Mouse (Mus musculus): ENCODE data around the gene Jph4. TPM values are rescaled to one million over a fixed set of nuclear protein-coding genes. Genes with fewer than 3 reads are reported as not detected.

The Jph4 gene
- total and polyA plus RNA-seq, 2 experiments = not detected

GRCm38 (mm10) chr14:55081105-55081504 is 35.6 kb downstream of the Jph4 start:
- WGBS = 65% methylated on average over 5 of the region's 5 CpGs

GRCm38 (mm10) chr14:55079214-55079970 is 37.3 kb downstream of the Jph4 start:
- H3K27me3 ChIP-seq (ENCODE audit: control insufficient read depth, insufficient read depth, low read length) = no peaks in the 10 kb centered on the region
- peaks cover 15% of the 10 kb centered on the region for H3K4me1 ChIP-seq (ENCODE audit: control insufficient read depth, insufficient read depth, low read length)
- TF ChIP-seq CTCF (IDR thresholded peaks at IDR 0.05; ENCODE audit: low read depth, low read length) (peak; percentile 90), POLR2A (IDR thresholded peaks at IDR 0.05; ENCODE audit: extremely low read depth, insufficient read depth, low read length) (no peak)
- H3K27ac ChIP-seq (replicated peaks; ENCODE audit: insufficient read depth, low read depth, low read length) = peak overlapping the region; percentile 27
- H3K36me3 ChIP-seq (ENCODE audit: control insufficient read depth, insufficient read depth, low read length) = no peaks in the 10 kb centered on the region
- DNase-seq (ENCODE audit: extremely low read depth, low read depth, low spot score) = peak; percentile 93
- H3K9ac ChIP-seq (ENCODE audit: low read depth, low read length) = no peak overlapping the region
- H3K4me3 ChIP-seq (ENCODE audit: insufficient read depth, low read depth, low read length) = no peak overlapping the region
- no peaks in the 10 kb centered on the region for H3K79me2 ChIP-seq (ENCODE audit: control insufficient read depth, insufficient read depth, low read length)
- 8% methylated on average over 8 of the region's 8 CpGs for WGBS

More at GRCm38 (mm10) chr14:55081105-55081504, 35.6 kb downstream of the Jph4 start:
- no peaks in the 10 kb centered on the region for H3K36me3 ChIP-seq (ENCODE audit: control insufficient read depth, insufficient read depth, low read length)
- no peak overlapping the region for H3K27ac ChIP-seq (replicated peaks; ENCODE audit: insufficient read depth, low read depth, low read length)
- no peak overlapping the region for H3K4me3 ChIP-seq (ENCODE audit: insufficient read depth, low read depth, low read length)
- H3K9ac ChIP-seq (ENCODE audit: low read depth, low read length) = no peak overlapping the region
- no peak for DNase-seq (ENCODE audit: extremely low read depth, low read depth, low spot score)
- no peak for TF ChIP-seq CTCF (IDR thresholded peaks at IDR 0.05; ENCODE audit: low read depth, low read length)
- no peaks in the 10 kb centered on the region for H3K79me2 ChIP-seq (ENCODE audit: control insufficient read depth, insufficient read depth, low read length)
- H3K27me3 ChIP-seq (ENCODE audit: control insufficient read depth, insufficient read depth, low read length) = no peaks in the 10 kb centered on the region
- peaks cover 21% of the 10 kb centered on the region for H3K4me1 ChIP-seq (ENCODE audit: control insufficient read depth, insufficient read depth, low read length)

- Histone ChIP-seq H3K9ac (ENCODE audit: low read depth, low read length) (peak overlapping the region; percentile 23; the same call in 1 of the 2 replicates), H3K36me3 (ENCODE audit: control insufficient read depth, insufficient read depth, low read length) (no peaks in the 10 kb centered on the region), H3K79me2 (ENCODE audit: control insufficient read depth, insufficient read depth, low read length) (no peaks in the 10 kb centered on the region), H3K27ac (replicated peaks; ENCODE audit: insufficient read depth, low read depth, low read length) (no peak overlapping the region), H3K4me1 (ENCODE audit: control insufficient read depth, insufficient read depth, low read length) (peaks cover 15% of the 10 kb centered on the region), H3K27me3 (ENCODE audit: control insufficient read depth, insufficient read depth, low read length) (no peaks in the 10 kb centered on the region), H3K4me3 (ENCODE audit: insufficient read depth, low read depth, low read length) (no peak overlapping the region)
- 73% methylated on average over 23 of the region's 23 CpGs for WGBS
- TF ChIP-seq CTCF (IDR thresholded peaks at IDR 0.05; ENCODE audit: low read depth, low read length) (no peak), POLR2A (IDR thresholded peaks at IDR 0.05; ENCODE audit: extremely low read depth, insufficient read depth, low read length) (no peak)
- DNase-seq (ENCODE audit: extremely low read depth, low read depth, low spot score) = no peak
Observed at GRCm38 (mm10) chr14:55078366-55078989, 38.3 kb downstream of the Jph4 start.

- Histone ChIP-seq H3K36me3 (ENCODE audit: control insufficient read depth, insufficient read depth, low read length) (no peaks in the 10 kb centered on the region), H3K27ac (replicated peaks; ENCODE audit: insufficient read depth, low read depth, low read length) (no peak overlapping the region), H3K4me3 (ENCODE audit: insufficient read depth, low read depth, low read length) (no peak overlapping the region), H3K27me3 (ENCODE audit: control insufficient read depth, insufficient read depth, low read length) (no peaks in the 10 kb centered on the region), H3K4me1 (ENCODE audit: control insufficient read depth, insufficient read depth, low read length) (peaks cover 9% of the 10 kb centered on the region), H3K79me2 (ENCODE audit: control insufficient read depth, insufficient read depth, low read length) (no peaks in the 10 kb centered on the region), H3K9ac (ENCODE audit: low read depth, low read length) (no peak overlapping the region)
- no peak for TF ChIP-seq CTCF (IDR thresholded peaks at IDR 0.05; ENCODE audit: low read depth, low read length)
- TF ChIP-seq POLR2A (IDR thresholded peaks at IDR 0.05; ENCODE audit: extremely low read depth, insufficient read depth, low read length) = no peak
- 84% methylated on average over 15 of the region's 15 CpGs for WGBS
- DNase-seq (ENCODE audit: extremely low read depth, low read depth, low spot score) = no peak
Observed at GRCm38 (mm10) chr14:55077481-55078365, 39.0 kb downstream of the Jph4 start.

- H3K9ac ChIP-seq (ENCODE audit: low read depth, low read length) = no peak overlapping the region
- no peak overlapping the region for H3K27ac ChIP-seq (replicated peaks; ENCODE audit: insufficient read depth, low read depth, low read length)
- 93% methylated on average over 3 of the region's 3 CpGs for WGBS
- H3K79me2 ChIP-seq (ENCODE audit: control insufficient read depth, insufficient read depth, low read length) = no peaks in the 10 kb centered on the region
- TF ChIP-seq POLR2A (IDR thresholded peaks at IDR 0.05; ENCODE audit: extremely low read depth, insufficient read depth, low read length) (no peak), CTCF (IDR thresholded peaks at IDR 0.05; ENCODE audit: low read depth, low read length) (no peak)
- no peaks in the 10 kb centered on the region for H3K27me3 ChIP-seq (ENCODE audit: control insufficient read depth, insufficient read depth, low read length)
- no peaks in the 10 kb centered on the region for H3K36me3 ChIP-seq (ENCODE audit: control insufficient read depth, insufficient read depth, low read length)
- peaks cover 9% of the 10 kb centered on the region for H3K4me1 ChIP-seq (ENCODE audit: control insufficient read depth, insufficient read depth, low read length)
- no peak overlapping the region for H3K4me3 ChIP-seq (ENCODE audit: insufficient read depth, low read depth, low read length)
- DNase-seq (ENCODE audit: extremely low read depth, low read depth, low spot score) = no peak
Observed at GRCm38 (mm10) chr14:55076956-55077355, 39.8 kb downstream of the Jph4 start.
